In the genomic region with DNA sequence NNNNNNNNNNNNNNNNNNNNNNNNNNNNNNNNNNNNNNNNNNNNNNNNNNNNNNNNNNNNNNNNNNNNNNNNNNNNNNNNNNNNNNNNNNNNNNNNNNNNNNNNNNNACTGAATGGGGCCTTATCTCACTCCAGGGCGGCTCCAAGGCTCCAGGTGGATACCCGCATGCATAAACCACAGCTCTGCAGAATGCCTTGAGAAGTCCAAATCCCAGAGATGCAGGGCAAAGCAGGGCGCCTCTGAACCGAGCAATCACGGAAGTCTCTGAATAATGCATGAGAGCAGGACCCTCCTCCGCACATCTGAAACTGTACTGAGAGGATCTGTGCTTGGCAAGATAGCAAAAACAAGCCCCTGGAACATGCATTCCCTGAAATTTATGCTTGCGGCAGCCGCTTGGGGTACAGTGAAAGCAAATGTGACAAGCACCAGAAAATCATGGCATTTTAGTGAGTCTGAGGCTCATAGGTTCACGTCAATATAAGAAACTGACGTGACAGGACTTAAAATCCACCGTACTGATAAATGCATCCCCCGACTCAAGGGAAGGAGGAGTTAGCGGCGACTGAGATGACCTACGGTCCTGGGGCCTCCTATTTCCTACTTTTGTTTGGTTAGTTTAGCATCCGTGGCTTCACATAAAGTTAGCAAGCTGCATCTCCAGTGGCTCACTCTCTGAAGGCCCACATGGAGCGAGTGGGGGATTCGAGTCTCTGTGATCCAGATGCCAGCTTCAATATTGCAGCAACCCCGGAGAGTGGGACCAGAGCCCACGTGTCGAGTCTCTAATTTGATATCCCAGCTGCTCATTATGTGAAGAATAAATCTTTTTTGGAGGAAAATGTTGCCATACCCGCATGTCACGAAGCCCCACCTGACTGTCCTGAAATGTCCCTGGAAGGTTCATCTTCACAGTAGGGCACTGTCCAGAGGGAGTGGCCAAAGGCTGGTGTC, we compare ENCODE assay signal across 9 mouse cellular contexts.
DNase-seq lines count a peak whose midpoint lies in the region; ATAC-seq and TF ChIP-seq lines count a peak whose summit lies in the region.
"Had no signal": no experiment of that assay in that cellular context is flagged by ENCODE, and none has a peak within 500 bp of the region (broad histone marks: within the 10 kb centered on the region; RNA-seq: fewer than 3 reads in every experiment).

No protein-coding gene starts in this region.

- peak; percentile 14 to 26 for DNase-seq in cerebellum, adult 2 months
- DNase-seq in cerebellum, adult 11 months, result no peak
- DNase-seq in neural tube, embryonic 11.5 days (ENCODE audit: low spot score), result no peak
- no peak for DNase-seq in neural tube, embryonic 10.5 days (ENCODE audit: extremely low spot score, low spot score)
- peak; percentile 12 for DNase-seq in left cerebral cortex, postnatal 4 days
- no peak for DNase-seq in gastrocnemius, adult 18-20 months (ENCODE audit: low spot score)
- DNase-seq in kidney, adult 2 months, result no peak

- no peak overlapping the region for H3K27ac ChIP-seq in cerebellum, adult 2 months (ENCODE audit: insufficient read depth, low read length)
- H3K27ac ChIP-seq in neural tube, embryonic 11.5 days (ENCODE audit: low read depth, low read length), result no peak overlapping the region
- H3K27ac ChIP-seq in kidney, adult 2 months (ENCODE audit: insufficient read depth, low read depth, low read length), result no peak overlapping the region
- H3K27ac ChIP-seq: limb, embryonic 13.5 days had no signal

- H3K4me2 ChIP-seq in neural tube, embryonic 11.5 days (ENCODE audit: low read depth), result no peak overlapping the region
- H3K4me2 ChIP-seq: limb, embryonic 13.5 days had no signal

- H3K9ac ChIP-seq in neural tube, embryonic 11.5 days (ENCODE audit: low read length), result no peak overlapping the region
- H3K9ac ChIP-seq: limb, embryonic 13.5 days had no signal

- H3K4me3 ChIP-seq in cerebellum, adult 2 months (replicated peaks; ENCODE audit: insufficient read depth, low read depth, low read length), result peak overlapping the region; percentile 4
- no peak overlapping the region for H3K4me3 ChIP-seq in neural tube, embryonic 11.5 days (ENCODE audit: low read depth, low read length)
- H3K4me3 ChIP-seq in kidney, adult 2 months (ENCODE audit: insufficient read depth, low read depth, low read length), result no peak overlapping the region
- H3K4me3 ChIP-seq: limb, embryonic 13.5 days had no signal

- ATAC-seq in neural tube, embryonic 11.5 days (ENCODE audit: insufficient read depth, low FRiP score, low TSS enrichment), result peak; percentile 50; the same call in 1 of the 2 replicates
- ATAC-seq in granulocyte monocyte progenitor cell, adult 5-6 weeks (replicated peaks; ENCODE audit: poor library complexity, severe bottlenecking), result no peak

- intact Hi-C loops in left cerebral cortex, postnatal 4 days (cut with DNase I), result no loop called here

- H3K4me1 ChIP-seq in cerebellum, adult 2 months (ENCODE audit: control insufficient read depth, insufficient read depth, low read length), result no peaks in the 10 kb centered on the region
- H3K4me1 ChIP-seq in neural tube, embryonic 11.5 days (ENCODE audit: control insufficient read depth, insufficient read depth, low read length), result no peaks in the 10 kb centered on the region
- no peaks in the 10 kb centered on the region for H3K4me1 ChIP-seq in kidney, adult 2 months (ENCODE audit: control insufficient read depth, insufficient read depth, low read length)

- no peak for TF ChIP-seq POLR2A in cerebellum, adult 2 months (IDR thresholded peaks at IDR 0.05; ENCODE audit: borderline replicate concordance, insufficient read depth, low read length)
- no peak for TF ChIP-seq POLR2A in kidney, adult 2 months (IDR thresholded peaks at IDR 0.05; ENCODE audit: low read depth, low read length)

- no peaks in the 10 kb centered on the region for H3K27me3 ChIP-seq in cerebellum, adult 2 months (ENCODE audit: control insufficient read depth, insufficient read depth, low read length)
- H3K27me3 ChIP-seq in neural tube, embryonic 11.5 days (ENCODE audit: control insufficient read depth, insufficient read depth, low read length), result no peaks in the 10 kb centered on the region
- no peaks in the 10 kb centered on the region for H3K27me3 ChIP-seq in kidney, adult 2 months (replicated peaks; ENCODE audit: control insufficient read depth, insufficient read depth, low read length)

- TF ChIP-seq CTCF in cerebellum, adult 2 months (IDR thresholded peaks at IDR 0.05; ENCODE audit: borderline replicate concordance, insufficient read depth, low read depth, low read length), result no peak
- TF ChIP-seq CTCF in kidney, adult 2 months (conservative IDR thresholded peaks at IDR 0.05; ENCODE audit: insufficient read depth, insufficient read length, low read depth, low read length), result no peak

- WGBS in cerebellum, adult 2 months, result 48% methylated on average over 23 of the region's 23 CpGs
- WGBS in neural tube, embryonic 11.5 days, result 69% methylated on average over 23 of the region's 23 CpGs
- 47% methylated on average over 23 of the region's 23 CpGs for WGBS in kidney, adult 2 months

- H3K9me3 ChIP-seq in neural tube, embryonic 11.5 days (ENCODE audit: control insufficient read depth, low read length), result no peaks in the 10 kb centered on the region
- H3K9me3 ChIP-seq: limb, embryonic 13.5 days had no signal

- H3K36me3 ChIP-seq in neural tube, embryonic 11.5 days (ENCODE audit: control insufficient read depth, insufficient read depth, low read length), result no peaks in the 10 kb centered on the region
- H3K36me3 ChIP-seq in kidney, adult 2 months (ENCODE audit: control insufficient read depth, insufficient read depth, low read length), result no peaks in the 10 kb centered on the region
- H3K36me3 ChIP-seq: limb, embryonic 13.5 days had no signal

Comparison
In these comparisons a context has a peak if more than half of its experiments do, and no peak if none do; other contexts are left out.
1. DNase-seq: peak in cerebellum, adult 2 months (2 of 2) and left cerebral cortex, postnatal 4 days (single experiment); none in cerebellum, adult 11 months (single experiment), neural tube, embryonic 11.5 days (single experiment), neural tube, embryonic 10.5 days (single experiment), gastrocnemius, adult 18-20 months (single experiment) and kidney, adult 2 months (single experiment).